Mouse (Mus musculus) lung, adult 2 months (tissue): ENCODE data around the gene Gnat2.

Experiments
- CTCF ChIP-seq: fragments of 200-500 bp; IDR thresholded peaks from 2 replicates; pipeline ENCODE4 v1.5.1; 2011; ENCODE audit warnings: mild to moderate bottlenecking, low read length, control low read depth; ENCODE audit not compliant: insufficient read depth
- POLR2A ChIP-seq: fragments of 200-500 bp; IDR thresholded peaks from 2 replicates; pipeline ENCODE4 v1.6.1; 2011; ENCODE audit warnings: low read depth, mild to moderate bottlenecking, control low read depth, low read length, borderline replicate concordance; ENCODE audit errors: extremely low read depth

GRCm38 (mm10) chr3:108068826-108069225 is 23.8 kb upstream of the Gnat2 start:
- TF ChIP-seq CTCF: no peak
- no peak for TF ChIP-seq POLR2A
